Mouse (Mus musculus) frontal cortex, postnatal 36 days (tissue): ENCODE measurements at regions not wholly inside any gene's neighbourhood (a gene's known extent, or its start where the extent isn't known, plus 50 kb on each side); places are given as distances from the start of the nearest gene placed in this dataset.
"Not testable (repeated sequence)": the region's sequence is repeated elsewhere in the genome, so short reads cannot be mapped to it uniquely, and the experiment has no call there.

Source experiments
- DNase-seq, 2 experiments: peaks; one replicate each; pipeline ENCODE4 v3.0.0; 2022; ENCODE audit warnings: low spot score in 2 of 2

DNA sequence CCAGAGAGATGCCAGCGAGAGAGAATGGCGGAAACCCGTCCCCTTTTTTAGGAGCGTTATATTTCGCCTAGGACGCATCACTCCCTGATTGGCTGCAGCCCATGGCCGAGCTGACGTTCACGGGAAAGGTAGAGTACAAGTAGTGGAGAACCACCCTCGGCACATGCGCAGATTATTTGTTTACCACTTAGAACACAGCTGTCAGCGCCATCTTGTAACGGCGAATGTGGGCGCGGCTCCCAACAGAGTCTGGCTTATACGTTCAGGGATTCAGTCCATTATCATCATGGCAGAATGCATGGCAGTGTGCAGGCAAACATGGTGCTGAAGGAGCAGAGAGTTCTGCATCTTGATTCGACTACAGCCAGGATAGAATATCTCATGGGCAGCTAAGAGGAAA, 339.8 kb upstream of the Glra2 start:
- DNase-seq, result peak in 1 of 2 experiments; percentile 3

GRCm38 (mm10) chrX:165631227-165631626, 304.0 kb upstream of the Glra2 start:
- DNase-seq, result no peak

DNA sequence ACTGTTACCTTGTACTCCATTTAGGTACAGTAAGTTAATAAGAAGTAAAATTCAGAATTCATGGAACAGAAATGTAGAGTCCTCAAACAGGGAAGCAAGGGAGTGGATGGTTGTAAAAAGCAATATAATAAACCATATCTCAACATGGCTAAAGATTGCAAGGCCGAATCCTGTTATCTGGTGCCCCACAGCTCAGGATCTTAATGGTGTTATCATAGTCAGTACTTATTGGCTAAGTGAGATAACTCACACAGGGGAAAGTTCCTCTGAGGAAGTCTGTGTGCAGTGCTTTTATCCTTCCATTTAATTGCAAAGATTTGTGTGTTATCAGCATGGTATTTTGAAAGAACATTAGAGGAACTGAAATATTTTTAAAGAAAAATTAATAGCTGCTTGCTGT, 288.9 kb upstream of the Glra2 start:
- DNase-seq, result no peak

DNA sequence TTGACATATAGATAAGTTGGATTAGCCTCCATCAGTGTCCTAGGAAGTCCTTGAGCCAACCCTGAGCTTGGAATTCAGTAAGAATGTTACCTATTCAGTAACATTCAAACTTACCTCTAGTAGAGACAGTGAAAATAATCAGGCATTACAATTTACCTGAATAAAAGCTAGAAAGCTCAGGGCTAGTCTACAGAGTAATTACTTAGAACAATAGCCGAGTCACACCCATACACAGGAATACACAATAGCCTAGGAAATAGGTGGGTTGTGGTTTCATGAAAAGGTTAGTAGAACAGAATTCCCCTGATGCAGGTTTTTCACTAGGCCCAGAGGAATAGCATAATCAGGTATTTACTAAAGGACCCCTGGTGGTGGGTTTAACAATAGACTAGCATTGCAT, 273.6 kb upstream of the Glra2 start:
- DNase-seq, result not testable (repeated sequence)
